Mouse (Mus musculus) olfactory bulb, adult 2 months (tissue): Measurements from ENCODE around the gene Tmem160.

ENCODE experiments used
- CTCF ChIP-seq: fragments of 200-500 bp; IDR thresholded peaks from 2 replicates; pipeline ENCODE4 v1.5.1; 2012; ENCODE audit warnings: low read depth, mild to moderate bottlenecking, low read length, moderate library complexity; ENCODE audit not compliant: insufficient read depth
- POLR2A ChIP-seq: fragments of 200-500 bp; IDR thresholded peaks from 2 replicates; pipeline ENCODE4 v1.6.1; 2012; ENCODE audit warnings: mild to moderate bottlenecking, low read depth, low read length, moderate library complexity; ENCODE audit not compliant: insufficient read depth

DNA sequence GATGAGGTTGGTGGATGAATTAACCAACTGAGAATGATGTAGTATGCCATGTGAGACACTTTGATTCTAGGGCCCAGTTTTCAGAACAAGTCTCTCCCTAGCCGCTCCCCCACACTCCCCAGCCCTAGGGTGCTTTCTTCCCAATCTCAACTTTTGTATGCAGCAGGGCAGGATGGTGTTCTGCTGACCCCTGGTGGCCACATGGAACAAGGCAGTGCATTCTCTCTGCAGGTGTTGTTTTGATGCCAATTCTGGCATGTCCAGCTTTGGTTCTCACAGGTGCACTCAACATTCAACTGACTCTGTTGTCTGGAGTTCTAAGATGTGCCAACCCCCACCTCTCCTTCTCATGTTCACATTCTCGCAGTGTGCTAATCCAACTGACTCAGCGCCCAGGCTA is 39.2 kb downstream of the Tmem160 start:
- TF ChIP-seq CTCF (peak; percentile 85), POLR2A (no peak)
